Mouse (Mus musculus) telencephalon, adult 2 months (tissue): ENCODE measurements around the gene Gna15.

Experiments
- DNase-seq: peaks from one replicate; pipeline ENCODE4 v3.0.0-alpha.2; 2011; ENCODE audit warnings: low read depth, low spot score

Gene Gna15

DNA sequence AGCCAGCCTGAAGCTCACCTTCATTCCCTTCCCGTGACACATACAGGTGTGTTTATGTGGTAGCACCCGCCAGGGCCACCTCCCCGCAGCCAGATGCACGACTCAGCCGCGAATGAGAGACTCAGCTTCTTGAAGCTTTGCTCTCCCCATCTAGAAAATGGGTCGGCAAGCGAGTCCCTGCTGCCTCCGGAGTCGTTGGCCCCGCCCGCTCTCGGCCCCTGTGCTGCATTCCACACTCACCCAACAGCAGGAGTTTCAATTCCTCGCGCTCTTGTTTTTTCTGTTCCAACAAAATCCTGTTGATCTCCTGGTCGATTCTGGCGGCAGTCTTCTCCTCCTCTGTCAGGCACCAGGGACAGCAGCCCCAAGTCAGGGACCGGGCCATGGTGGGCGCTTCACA, 455 bp downstream of the Gna15 start:
- DNase-seq: no peak

DNA sequence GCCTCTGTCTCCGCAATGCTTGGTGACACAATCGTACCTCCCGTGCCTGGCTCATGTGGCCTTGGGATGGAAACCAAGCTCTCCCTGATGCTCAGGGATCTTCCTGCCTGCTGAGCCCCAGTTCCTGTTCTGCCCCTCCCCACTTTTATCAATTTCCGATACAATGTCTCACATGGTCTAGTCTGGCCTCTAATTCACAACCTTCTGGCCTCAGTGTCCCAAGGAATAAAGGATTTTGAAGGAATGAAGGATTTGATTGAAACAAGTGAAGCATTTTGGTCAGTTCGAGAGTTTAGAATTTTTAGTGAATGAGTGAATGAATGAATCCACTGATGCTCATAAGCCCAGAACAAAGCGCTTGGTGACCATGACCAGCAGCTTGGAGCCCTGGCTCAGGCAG, 883 bp downstream of the Gna15 start:
- DNase-seq: no peak

DNA sequence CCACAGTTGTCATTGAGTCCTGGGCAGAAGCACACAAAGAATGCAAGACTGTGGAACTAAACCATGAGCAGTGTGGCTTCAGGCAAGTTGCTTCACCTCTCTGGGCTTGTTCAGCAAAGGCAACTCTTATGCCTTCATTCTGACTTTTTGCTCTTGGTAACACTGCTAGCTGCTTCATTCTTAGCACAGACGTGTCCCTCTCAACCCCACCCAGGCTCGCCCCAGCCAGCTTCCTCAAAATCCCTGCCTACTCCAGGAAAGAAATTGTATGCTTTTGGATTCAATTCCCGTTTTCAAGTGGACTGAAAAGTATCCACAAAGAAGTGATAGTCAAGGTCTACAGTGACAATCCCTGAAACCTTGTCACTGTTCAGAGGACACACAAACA, 4.1 kb downstream of the Gna15 start:
- no peak for DNase-seq

DNA sequence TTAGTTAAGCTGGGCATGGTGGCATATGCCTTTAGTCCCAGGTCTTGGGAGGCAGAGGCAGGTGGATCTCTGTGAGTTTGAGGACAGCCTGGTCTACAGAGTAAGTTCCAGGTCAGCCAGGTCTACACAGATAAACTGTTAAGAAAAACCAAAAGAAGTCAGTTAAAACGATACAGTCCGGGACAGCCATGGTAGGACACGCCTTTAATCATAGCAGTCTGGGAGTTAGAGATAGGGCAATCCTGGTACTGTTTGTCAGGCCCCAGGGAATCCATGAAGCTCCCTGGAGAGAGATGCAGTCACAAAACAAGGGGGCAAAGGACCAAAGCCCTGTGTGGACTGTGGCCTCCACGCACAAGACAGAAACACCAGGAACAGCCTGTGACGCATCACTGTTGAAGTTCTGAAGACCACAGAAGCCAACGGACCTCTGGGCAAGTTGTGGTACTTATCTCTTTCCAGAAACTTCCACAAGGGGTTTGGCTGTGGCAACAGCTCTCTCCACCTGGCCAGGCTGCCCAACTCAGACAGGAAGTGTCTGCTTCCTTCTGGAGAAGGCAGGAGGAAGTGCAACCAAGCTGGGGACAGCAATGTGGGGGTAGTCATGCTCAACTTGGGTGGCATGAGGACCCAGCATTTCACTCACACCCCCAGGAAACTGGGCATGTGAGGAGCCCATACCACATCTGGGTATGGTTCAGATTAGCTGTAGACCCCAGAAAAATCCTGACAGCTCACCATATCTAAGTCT, 4.6 kb downstream of the Gna15 start:
- DNase-seq: peak; percentile 29

DNA sequence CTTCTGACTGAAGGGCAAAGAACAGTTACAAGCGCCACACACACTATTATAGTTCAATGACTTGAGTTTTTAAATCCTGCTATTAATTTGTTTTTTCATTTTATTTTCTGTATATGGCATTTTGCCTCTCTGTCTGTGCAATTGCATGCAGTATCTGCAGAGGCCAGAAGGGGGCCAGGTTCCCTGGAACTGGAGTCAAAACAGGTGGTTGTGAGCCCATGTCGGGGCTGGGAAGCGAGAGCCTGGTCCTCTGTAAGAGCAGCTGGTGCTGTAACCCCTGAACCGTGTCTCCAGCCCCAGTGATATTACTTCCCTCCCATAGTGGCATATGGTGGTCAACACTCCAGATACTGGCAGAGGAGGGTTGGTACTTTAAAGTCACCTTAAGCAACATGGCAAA, 5.5 kb downstream of the Gna15 start:
- no peak for DNase-seq

DNA sequence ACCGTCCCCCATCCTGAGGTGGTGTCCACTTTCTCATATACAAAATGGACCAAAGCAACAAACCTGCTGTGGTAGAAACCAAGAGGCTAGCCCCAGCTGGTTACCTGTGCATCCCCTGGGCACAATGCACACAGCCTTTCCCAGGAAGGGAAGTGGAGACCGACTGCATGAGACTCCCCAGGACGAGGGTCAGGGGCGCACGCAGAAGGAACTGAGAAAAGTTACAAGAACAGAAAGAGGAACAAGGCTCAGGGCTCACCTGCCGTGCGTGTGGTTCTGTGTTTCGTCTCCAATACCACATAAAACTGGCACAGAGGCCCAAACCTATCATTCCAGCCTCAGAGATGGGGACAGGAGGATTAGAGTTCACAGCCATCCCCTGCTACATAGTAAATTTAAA, 6.8 kb downstream of the Gna15 start:
- no peak for DNase-seq

DNA sequence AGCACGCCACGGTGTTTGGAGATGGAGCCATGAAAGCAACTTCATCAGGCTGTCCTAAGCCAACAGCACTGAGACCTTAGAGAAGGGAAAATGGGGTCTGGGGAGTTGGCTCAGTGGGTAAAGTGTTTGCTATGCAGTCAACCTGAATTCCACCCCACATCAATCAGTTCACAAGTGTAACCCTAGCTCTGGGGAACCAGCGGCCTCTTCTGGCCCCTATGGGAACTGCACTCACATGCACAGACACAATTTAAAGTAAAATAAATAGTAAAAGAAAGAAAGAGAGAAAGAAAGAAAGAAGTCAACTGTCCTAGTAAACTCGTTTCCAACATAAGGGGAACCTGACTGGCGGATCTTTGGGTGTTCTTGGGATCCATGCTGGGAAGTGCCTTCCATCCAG, 10.2 kb downstream of the Gna15 start:
- no peak for DNase-seq

DNA sequence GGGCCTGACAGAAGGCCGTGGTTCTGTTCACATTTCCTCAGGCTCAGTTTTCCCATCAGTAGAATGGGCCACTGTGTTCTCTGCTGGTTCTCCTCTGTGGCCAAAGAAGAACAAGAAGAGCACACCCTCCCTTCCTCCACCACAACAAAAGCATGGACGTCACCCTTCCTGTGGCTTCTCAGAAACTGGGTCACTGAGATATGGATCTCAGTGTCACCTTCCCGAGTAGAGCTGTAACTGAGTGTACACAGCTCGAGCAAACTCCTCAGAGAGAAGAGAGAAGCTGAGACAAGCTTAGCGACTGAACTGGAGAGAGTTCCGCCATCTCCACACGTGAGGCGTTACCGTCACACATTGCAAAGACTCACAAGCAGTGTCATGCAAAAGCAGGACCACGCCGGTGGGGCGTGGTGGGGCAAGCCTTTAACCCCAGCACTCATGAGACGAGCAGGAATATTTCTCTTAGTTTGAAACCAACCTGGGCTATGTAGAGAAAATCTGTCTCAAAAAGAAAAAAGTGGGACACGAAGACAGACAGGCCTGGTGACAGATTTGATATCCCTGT, 13.7 kb downstream of the Gna15 start:
- no peak for DNase-seq

DNA sequence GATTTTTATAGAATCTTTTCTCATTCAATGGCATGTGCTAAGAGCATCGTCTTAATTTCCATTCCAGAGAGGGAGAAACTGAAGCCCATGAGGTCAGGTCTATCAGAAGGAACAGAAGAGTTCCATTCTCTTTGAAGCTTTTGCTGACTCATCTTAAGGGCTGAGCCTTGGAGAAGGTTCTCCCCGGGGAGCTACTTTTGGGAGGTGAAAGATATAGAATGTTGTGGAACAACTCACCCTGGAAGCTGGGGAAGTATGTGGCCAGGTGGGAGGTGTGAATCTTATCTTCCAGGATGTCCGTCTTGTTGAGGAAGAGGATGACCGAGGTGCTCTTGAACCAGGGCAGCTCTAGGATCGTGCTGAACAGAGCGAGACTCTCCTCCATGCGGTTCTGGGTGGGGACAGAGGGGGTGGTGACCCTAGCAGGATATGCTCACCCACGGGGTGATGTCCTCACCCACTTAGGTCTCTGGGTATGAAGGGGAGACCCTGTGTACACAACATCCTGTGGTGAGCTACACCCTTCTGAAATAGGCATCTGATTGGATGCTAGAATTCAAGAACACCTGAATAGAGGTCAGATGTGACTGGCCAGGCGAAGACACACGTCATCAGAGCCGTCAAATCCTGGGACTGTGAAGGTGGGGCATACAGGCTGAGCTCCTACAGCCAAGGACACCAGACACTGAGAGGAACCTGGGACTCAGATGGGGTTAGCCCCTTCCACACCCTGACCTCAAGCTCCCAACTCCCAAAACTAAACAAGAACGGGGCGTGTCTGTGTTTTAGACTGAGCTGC, 16.1 kb downstream of the Gna15 start:
- no peak for DNase-seq

DNA sequence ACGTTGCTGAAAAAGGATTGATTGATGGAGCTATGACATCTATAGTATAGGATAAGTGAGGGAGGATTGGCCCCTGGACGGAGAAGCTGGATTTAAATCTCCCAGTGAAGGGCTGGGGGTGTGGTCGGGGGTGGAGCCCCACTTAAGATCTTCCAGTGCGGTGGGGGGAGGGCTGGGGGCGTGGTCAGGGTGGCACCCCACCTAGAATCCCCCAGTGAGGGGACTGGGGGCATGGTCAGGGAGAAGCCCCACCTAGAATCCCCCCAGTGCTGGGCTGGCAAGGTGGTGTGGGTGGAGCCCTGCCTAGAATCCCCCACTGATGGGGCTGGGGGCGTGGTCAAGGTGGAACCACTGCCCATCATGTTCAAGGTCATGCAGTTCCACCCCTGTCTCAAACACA, 16.9 kb downstream of the Gna15 start:
- no peak for DNase-seq

DNA sequence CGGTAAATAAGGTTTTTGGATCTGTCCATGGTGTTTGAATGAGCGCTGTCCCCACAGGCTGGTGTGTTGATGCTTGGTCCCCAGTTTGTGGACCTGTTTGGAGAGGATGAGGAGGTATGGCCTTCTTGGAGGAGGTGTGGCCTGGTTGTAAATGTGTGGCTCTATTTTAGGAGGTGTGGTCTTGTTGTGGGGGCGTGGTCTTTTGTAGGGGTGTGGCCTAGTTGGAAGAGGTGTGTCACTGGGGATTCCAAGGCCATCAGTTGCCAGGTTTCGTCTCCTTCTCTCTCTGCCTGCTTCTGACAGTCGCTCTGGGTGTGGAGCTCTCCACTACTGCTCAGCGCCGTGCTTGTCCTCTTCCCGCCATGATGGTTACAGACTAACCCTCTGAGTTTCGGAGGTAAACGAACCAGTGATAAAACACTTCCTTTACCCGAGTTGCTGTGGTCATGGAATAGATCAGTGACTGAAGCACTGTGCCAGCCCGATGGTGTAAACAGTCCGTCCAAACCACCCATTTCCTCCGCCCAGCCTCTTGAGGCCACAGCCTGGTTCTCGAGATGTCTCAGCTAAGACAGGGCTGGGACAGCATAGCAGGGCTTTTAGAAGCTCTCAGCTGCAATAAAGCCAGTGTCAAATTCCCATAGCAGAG, 18.9 kb downstream of the Gna15 start:
- no peak for DNase-seq

DNA sequence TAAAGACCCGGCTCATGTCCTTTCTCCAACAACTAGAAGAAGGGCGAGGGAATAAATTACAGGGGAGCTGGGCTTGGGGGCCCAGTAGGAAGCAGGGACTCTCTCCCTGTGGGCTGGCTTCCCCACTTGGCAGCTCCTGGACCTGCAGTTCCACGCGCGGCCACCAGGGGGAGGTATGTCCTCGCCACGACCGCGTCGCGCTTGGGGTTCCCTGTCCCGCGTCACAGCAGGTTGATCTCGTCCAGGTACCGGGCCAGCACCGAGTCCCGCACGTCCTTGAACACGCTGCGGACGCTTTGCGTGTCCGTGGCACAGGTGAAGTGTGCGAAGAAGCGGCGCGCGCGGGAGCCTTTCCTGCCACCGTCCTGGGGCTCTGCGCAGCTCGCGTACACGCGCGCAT, 21.4 kb downstream of the Gna15 start:
- no peak for DNase-seq

DNA sequence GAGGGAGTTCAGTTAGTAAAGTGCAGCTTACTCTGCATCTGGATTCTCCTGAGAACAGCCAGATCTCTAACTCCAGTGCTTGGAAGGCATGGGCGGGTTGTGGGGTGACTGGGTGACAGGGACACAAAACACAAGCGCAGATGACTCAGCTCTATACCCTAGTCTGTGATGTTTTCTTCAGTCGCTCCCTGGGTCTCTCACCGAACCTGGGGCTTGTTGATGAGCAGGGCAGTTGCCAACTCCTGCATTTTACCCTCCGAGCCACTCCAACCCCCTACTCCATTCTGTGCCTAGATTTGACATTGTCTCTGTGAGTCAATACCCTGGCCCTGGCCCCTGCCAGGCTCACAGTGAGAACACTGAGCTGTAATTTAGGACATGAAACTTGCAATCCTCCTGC, 22.2 kb downstream of the Gna15 start:
- no peak for DNase-seq

DNA sequence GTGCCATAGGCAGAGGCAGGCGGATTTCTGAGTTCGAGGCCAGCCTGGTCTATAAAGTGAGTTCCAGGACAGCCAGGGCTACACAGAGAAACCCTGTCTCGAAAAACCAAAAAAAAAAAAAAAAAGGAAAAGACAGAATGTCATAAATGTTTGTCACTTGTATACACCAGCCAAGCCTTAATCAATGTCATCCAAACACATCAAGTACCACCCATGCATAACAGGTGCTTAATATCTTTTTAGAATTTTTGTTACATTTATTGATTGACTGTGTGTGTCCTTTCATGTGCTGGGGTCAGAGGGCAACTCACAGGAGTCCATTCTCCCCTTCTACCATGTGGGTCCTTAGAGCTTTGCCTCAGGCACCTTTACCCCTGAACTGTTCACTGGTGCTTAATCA, 24.0 kb downstream of the Gna15 start, which contains the start of gene S1pr4:
TSS of gene S1pr4 (minus strand) at position 101 of the 400 bp plus-strand sequence.
- DNase-seq: no peak

DNA sequence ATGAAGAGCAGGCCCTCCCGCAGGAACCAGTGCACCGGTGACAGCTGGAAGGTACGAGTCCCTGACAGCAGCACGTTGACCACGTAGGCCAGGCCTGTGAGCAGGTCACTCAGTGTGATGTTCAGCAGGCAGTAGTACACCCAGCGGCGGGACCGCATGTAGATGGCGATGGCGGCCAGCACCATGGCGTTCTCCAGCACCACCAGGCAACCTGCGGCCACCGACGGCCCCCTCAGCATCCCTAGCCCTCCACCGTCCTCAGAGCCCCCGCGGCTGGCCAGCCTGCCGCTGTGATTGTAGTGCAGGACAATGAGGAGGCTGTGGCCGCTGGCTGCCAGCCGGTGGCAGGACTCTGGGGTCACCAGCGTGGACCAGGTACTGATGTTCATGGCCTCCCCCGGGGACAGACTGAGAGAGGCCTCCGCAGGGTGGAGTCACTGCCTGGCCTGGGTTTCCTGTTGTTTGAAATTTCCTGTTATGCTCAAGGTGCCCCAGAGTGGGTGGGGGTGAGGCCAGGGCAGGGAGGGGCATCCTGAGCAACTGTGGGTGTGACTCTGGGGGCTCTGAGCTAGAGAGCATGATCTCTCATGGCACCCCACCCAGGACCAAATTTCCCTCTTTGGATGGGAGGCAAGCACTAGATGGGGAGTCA, 24.6 kb downstream of the Gna15 start:
- no peak for DNase-seq

DNA sequence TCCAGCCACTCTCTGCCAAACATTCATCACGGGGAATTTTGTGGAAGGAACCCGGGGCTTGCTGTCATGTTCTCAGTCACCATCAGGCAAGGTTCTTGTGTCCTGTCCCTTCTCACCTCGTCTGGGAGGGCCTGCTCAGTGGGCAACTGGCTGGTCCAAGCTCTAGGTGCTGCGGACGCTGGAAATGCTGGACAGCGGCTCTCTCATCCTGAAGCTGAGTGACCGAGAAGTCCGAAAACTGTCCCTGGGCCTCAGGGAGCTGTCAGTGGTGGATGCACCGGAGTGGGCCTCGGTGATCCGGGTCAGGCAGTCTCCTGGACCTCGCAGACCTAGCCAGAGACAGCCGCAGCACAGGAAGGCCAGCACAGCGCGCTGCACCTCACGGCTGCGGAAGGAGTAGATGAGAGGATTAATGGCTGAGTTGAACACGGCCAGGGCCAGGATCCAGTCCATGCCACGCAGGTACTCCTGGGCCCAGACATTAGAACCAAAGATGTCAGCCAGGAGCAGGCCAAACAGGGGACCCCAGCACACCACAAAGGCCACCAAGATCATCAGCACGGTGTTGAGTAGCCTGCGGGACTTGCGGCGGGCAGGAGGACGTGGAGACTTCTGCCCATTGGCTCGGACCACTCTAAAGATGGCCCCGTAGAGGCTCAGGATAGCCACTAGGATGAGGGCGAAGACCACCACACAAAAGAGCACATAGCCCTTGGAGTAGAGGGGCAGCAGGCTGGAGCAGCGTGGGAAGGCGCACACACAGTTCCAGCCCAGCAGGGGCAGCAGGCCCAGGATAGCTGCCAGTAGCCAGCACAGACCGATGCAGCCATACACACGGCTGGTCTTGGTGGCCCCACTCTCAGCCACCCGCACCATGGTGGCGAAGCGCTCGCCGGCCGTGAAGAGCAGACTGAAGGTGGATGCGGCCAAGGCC, 25.4 kb downstream of the Gna15 start:
- DNase-seq: no peak

DNA sequence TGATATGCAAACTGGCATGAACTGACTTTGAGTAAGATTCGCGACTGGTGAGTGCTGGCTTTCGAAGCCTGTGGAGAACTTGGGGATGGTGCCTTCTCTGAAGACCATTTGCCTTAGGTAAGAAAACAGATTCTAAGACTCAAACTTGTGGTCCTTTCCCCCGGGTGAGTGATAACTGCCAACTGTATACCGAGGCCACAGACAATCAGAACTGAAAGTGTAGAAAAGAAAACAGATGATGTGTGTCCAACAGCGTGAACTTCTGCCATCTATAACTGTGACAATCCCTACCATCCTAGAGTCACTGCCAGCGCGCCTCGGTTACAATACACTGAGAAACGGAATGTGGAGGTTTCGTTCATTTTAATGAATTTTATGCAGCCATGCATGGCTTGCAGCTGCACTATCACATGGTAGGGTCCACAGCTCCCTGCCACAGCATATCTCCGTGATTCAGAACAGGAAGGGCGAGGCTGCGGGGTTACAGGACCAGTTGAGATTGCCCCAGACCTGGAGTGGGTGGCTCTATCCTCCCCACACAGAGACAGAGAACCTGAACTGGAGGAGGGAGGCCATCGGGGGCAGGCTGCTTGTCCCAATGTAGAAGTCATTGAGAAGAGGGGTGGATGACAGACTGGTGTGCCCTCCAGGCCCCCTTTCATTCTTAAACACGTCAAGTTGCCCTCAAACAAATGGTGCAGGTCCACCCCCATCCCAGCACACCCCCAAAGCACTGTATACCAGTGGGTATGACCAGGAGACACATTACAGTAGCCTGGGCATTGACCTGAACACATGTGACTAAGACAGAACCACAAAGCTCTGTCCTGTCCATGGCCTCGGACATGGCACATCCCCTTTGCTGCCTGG, 26.4 kb downstream of the Gna15 start:
- no peak for DNase-seq

DNA sequence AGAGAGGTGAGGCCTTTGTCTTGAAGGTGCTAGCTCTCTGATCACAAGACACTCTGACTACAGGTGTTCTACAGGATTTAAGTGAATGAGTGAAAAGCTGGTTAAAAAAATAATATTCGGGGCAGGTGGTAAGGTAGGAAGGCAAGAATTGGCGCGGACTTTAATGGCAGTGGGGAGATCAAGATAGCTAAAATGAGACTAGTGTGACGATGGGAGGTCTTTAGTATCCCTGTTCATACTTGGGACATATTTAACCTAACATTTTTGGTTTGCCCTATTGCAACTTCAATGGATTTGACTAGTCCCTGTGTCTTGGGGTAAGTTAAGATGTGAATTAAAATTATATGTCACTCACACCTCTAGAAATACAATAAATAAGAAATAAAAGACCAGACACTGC, 27.1 kb downstream of the Gna15 start:
- no peak for DNase-seq

DNA sequence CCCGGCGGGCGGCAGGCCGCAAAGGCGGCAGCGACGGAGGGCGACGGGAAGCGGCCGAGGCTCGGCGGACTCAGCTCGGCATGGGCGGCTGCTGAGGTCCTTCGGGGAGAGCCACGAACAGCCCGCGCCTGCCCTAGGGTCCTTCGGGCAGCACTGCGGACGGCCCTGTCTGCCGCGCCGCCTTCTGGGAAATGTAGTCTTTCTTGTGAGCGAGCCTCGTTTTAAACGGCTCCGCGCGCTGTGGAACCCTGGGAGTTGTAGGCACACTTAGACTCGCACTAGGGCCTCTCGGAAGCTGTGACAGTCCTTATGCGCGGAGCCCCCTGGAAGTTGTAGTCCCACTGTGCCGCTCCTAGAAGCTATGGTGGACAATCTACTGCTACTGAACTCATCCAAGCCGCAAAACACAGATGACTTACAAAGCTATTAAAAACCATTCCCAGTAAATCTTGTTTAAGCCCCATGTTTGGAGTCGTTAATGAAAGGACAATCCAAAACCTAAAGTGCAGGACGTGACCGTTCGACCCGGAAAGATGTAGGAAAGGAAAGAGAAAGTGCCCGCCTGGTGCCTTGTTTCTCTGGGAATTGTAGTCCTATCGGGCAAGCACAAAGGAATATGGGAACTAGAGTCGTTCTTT, 27.6 kb downstream of the Gna15 start, which contains the start of gene Ncln:
TSS of gene Ncln (minus strand) at position 129 of the 638 bp plus-strand sequence.
- DNase-seq: peak; percentile 99
